Mouse (Mus musculus) midbrain, postnatal 0 days (tissue): ENCODE measurements around the gene Dtx1. TPM values are rescaled to one million over a fixed set of nuclear protein-coding genes. Genes with fewer than 3 reads are reported as not detected.
A peak's percentile ranks its signal among the peaks of the same experiment; 100 is the strongest.

Experiments
- ATAC-seq: fragments of 200-750 bp; cut with Nextera tagmentation; 2 replicates; pipeline ENCODE4 v1.8.0; 2017; ENCODE audit warnings: moderate number of reproducible peaks, mild to moderate bottlenecking, moderate TSS enrichment, moderate library complexity; ENCODE audit not compliant: low FRiP score
- DNase-seq: peaks from one replicate; pipeline ENCODE4 v3.0.0-alpha.2; 2015; ENCODE audit warnings: low spot score
- H3K27ac ChIP-seq: fragments of 300-500 bp; sonication (generic); 2 replicates; pipeline ENCODE4 v1.5.1; 2014; ENCODE audit warnings: low read depth, mild to moderate bottlenecking, low read length, mixed read lengths
- H3K27me3 ChIP-seq: fragments of 300-500 bp; sonication (generic); 2 replicates; pipeline ENCODE4 v1.6.1; 2014; ENCODE audit warnings: low read length, control low read depth, mixed read lengths; ENCODE audit not compliant: insufficient read depth
- H3K36me3 ChIP-seq: fragments of 300-500 bp; sonication (generic); 2 replicates; pipeline ENCODE4 v1.6.1; 2014; ENCODE audit warnings: low read length, control low read depth, mixed read lengths; ENCODE audit not compliant: insufficient read depth
- H3K4me1 ChIP-seq: fragments of 300-500 bp; sonication (generic); 2 replicates; pipeline ENCODE4 v1.6.1; 2014; ENCODE audit warnings: mild to moderate bottlenecking, control low read depth, antibody characterized with exemption, low read length, mixed read lengths; ENCODE audit not compliant: insufficient read depth
- H3K4me2 ChIP-seq: fragments of 300-500 bp; sonication (generic); 2 replicates; pipeline ENCODE4 v1.6.1; 2014; ENCODE audit warnings: low read depth, mild to moderate bottlenecking, low read length, mixed read lengths; ENCODE audit not compliant: poor library complexity, severe bottlenecking
- H3K4me3 ChIP-seq: fragments of 300-500 bp; sonication (generic); 2 replicates; pipeline ENCODE4 v1.5.1; 2014; ENCODE audit warnings: low read depth, mild to moderate bottlenecking, low read length, moderate library complexity
- H3K9ac ChIP-seq: fragments of 300-500 bp; sonication (generic); replicated peaks from 2 replicates; pipeline ENCODE4 v1.6.1; 2014; ENCODE audit warnings: mild to moderate bottlenecking, low read length, moderate library complexity, mixed read lengths; ENCODE audit not compliant: poor library complexity, severe bottlenecking
- H3K9me3 ChIP-seq: fragments of 300-500 bp; sonication (generic); 2 replicates; pipeline ENCODE4 v1.6.1; 2016; ENCODE audit warnings: low read length, control low read depth
- CTCF ChIP-seq: IDR thresholded peaks from 2 replicates; pipeline ENCODE4 v1.5.1; 2016; ENCODE audit warnings: antibody characterized with exemption, mild to moderate bottlenecking
- WGBS: fragments of 180-500 bp; shearing (Covaris S2); extraction: QIAGEN DNeasy Blood & Tissue Kit; methylation state at CpG from one replicate; pipeline ENCODE4 v1.1.7; 2014; 5-methylcytosine and 5-hydroxymethylcytosine counted together
- polyA plus RNA-seq: library from polyadenylated mRNA; unstranded; fragments of >200 nt; fragmentation: Nextera tagmentation; extraction: Ambion mirVana; gene quantifications from 2 replicates; pipeline ENCODE4 v1.2.1, GENCODE M21; 2015
- total RNA-seq: library from RNA; depleted of rRNA; stranded (reverse); fragments of >200 nt; gene quantifications from 2 replicates; pipeline ENCODE4 v1.2.3, GENCODE M21; 2014

The Dtx1 gene
- total and polyA plus RNA-seq, 2 experiments from 2014 or later: 67.9 to 242 TPM

- 63% methylated on average over 7 of the region's 7 CpGs for WGBS
- Histone ChIP-seq H3K27ac (no peak overlapping the region), H3K9ac (no peak overlapping the region), H3K4me3 (no peak overlapping the region), H3K27me3 (no peaks in the 10 kb centered on the region), H3K4me2 (no peak overlapping the region), H3K4me1 (no peaks in the 10 kb centered on the region), H3K9me3 (0 out of 2 replicates have a peak, but pooled peaks cover 2% of the 10 kb centered on the region), H3K36me3 (no peaks in the 10 kb centered on the region)
- TF ChIP-seq CTCF: no peak
- ATAC-seq (no peak), DNase-seq (no peak)
These were observed 9.3 kb upstream of the Dtx1 start for GRCm38 (mm10) chr5:120721005-120721404.

DNA sequence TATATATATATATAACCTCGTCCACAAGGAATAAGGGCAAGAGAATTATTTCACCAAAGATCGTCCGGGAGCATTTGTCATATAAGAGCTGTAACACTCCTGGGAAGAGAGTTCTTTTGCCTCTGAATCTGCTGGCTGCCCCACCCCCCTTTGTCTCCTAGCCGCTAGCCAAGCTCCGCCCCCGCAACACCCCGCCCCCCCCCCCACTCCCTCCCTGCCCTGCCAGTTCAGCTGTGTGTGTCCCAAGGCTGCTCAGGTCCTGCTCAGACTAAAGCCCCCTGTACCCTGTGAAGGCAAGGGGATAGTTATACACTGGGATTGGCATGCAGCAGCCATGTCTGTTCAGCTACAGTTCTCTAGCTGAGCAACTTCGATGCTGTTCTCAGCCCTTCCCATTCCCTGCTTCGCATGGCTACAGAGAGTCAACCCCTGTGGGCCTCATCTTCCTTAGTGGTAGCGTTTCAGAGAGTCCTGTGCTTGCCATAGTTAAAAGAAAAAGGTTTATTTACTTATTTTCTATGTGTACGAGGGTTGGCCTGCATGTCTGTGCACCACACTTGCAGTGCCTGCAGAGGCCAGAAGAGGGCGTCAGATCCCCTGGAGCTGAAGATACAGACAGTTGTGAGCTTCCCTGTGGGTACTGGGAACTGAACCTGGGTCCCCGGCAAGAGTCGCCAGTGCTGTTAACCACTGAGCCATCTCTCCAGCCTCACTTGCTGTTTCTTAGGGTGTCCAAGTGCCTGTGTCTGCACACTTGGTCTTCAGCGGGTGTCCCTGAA lies 7.1 kb upstream of the Dtx1 start:
- 68% methylated on average over 11 of the region's 15 CpGs for WGBS
- Histone ChIP-seq H3K9me3 (0 out of 2 replicates have a peak, but pooled peaks cover 2% of the 10 kb centered on the region), H3K9ac (no peak overlapping the region), H3K27ac (no peak overlapping the region), H3K27me3 (no peaks in the 10 kb centered on the region), H3K4me3 (no peak overlapping the region), H3K4me2 (no peak overlapping the region), H3K4me1 (no peaks in the 10 kb centered on the region), H3K36me3 (no peaks in the 10 kb centered on the region)
- TF ChIP-seq CTCF: peak; percentile 47
- DNase-seq (no peak), ATAC-seq (no peak)

DNA sequence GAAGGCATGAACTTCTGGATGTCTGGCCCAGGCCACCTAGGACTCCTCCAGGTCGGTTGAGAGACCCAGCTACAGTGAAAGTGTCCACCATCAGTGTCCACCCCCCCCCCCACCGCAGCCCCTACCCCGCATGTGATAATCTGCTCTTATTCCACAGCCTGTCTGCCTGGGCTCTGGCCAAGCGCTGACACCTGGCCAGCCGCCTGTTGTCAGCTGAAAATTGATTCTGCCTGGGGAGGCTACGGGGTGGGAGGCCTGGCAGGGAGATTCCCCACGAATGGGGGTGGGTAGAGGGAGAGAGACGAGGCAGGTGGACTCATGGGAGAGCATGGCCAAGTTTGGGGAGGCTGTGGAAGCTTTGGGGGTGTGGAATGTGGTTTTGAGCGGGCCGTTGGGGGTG lies 5.4 kb upstream of the Dtx1 start:
- 75% methylated on average over 10 of the region's 10 CpGs for WGBS

GRCm38 (mm10) chr5:120714314-120714713 lies 2.6 kb upstream of the Dtx1 start:
- no peak overlapping the region for H3K4me3 ChIP-seq
- no peaks in the 10 kb centered on the region for H3K27me3 ChIP-seq
- H3K36me3 ChIP-seq: no peaks in the 10 kb centered on the region
- ATAC-seq: no peak
- DNase-seq: peak; percentile 82
- H3K4me2 ChIP-seq: no peak overlapping the region
- H3K9ac ChIP-seq: no peak overlapping the region
- peaks cover 4% of the 10 kb centered on the region; the same call in 1 of the 2 replicates for H3K4me1 ChIP-seq
- no peak overlapping the region for H3K27ac ChIP-seq
- WGBS: 3% methylated on average over 16 of the region's 16 CpGs
- peak; percentile 92 for TF ChIP-seq CTCF
- 0 out of 2 replicates have a peak, but pooled peaks cover 2% of the 10 kb centered on the region for H3K9me3 ChIP-seq

More for the DNA sequence above, 5.4 kb upstream of the Dtx1 start:
- TF ChIP-seq CTCF: no peak
- ATAC-seq: no peak
- Histone ChIP-seq H3K27ac (no peak overlapping the region), H3K4me1 (no peaks in the 10 kb centered on the region), H3K4me2 (no peak overlapping the region), H3K9me3 (0 out of 2 replicates have a peak, but pooled peaks cover 2% of the 10 kb centered on the region), H3K4me3 (no peak overlapping the region), H3K9ac (no peak overlapping the region), H3K36me3 (no peaks in the 10 kb centered on the region), H3K27me3 (no peaks in the 10 kb centered on the region)
- DNase-seq: no peak

- WGBS: 63% methylated on average over 8 of the region's 8 CpGs
- H3K27me3 ChIP-seq: no peaks in the 10 kb centered on the region
- no peaks in the 10 kb centered on the region for H3K36me3 ChIP-seq
- no peak overlapping the region for H3K27ac ChIP-seq
- ATAC-seq: no peak
- DNase-seq: peak; percentile 72
- no peak overlapping the region for H3K9ac ChIP-seq
- no peak overlapping the region for H3K4me3 ChIP-seq
- H3K4me2 ChIP-seq: no peak overlapping the region
- peaks cover 17% of the 10 kb centered on the region for H3K4me1 ChIP-seq
- H3K9me3 ChIP-seq: no peaks in the 10 kb centered on the region
- no peak for TF ChIP-seq CTCF
These were observed 994 bp upstream of the Dtx1 start for GRCm38 (mm10) chr5:120712721-120713120.

DNA sequence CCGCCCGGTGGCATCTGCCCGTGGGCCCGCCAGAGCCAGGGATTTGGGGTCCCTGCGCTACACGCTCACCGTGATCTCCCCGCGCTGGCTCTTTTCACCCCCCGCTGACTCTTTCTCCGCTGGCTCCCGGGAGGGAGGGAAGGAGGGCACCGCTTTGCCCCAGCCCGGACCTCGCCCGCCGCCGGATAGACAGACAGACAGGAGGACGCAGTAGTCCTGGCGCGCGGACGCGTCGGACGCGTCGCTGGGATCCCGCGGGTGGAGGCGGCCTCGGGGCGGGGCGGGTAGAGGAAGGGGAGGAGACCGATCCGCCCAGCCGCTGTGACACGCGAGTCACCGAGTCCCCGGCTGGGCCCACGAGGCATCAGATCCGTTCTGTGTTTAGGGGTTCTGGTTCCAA lies 311 bp downstream of the Dtx1 start:
- Histone ChIP-seq H3K4me3 (peak overlapping the region; percentile 89), H3K9ac (peak overlapping the region; percentile 99), H3K27ac (peak overlapping the region; percentile 83), H3K4me2 (peak overlapping the region; percentile 84), H3K27me3 (no peaks in the 10 kb centered on the region), H3K9me3 (no peaks in the 10 kb centered on the region), H3K4me1 (peaks cover 25% of the 10 kb centered on the region), H3K36me3 (no peaks in the 10 kb centered on the region)
- ATAC-seq: peak; percentile 44; the same call in 1 of the 2 replicates
- WGBS: 1% methylated on average over 39 of the region's 43 CpGs
- peak; percentile 73 for DNase-seq
- no peak for TF ChIP-seq CTCF
